Mouse (Mus musculus) embryonic facial prominence, embryonic 14.5 days (tissue): ENCODE results near the gene Nos3. TPM values are rescaled to one million over a fixed set of nuclear protein-coding genes. Genes with fewer than 3 reads are reported as not detected.

Experiments used
- ATAC-seq: fragments of 200-750 bp; cut with Nextera tagmentation; 2 replicates; pipeline ENCODE4 v1.8.0; 2017; ENCODE audit warnings: low read depth, moderate number of reproducible peaks, moderate TSS enrichment
- DNase-seq: peaks from one replicate; pipeline ENCODE4 v3.0.0-alpha.2; 2015; ENCODE audit warnings: low spot score
- H3K27ac ChIP-seq: fragments of 300-500 bp; sonication (generic); replicated peaks from 2 replicates; pipeline ENCODE4 v1.5.1; 2014; ENCODE audit warnings: low read depth, mild to moderate bottlenecking, low read length, moderate library complexity
- H3K27me3 ChIP-seq: fragments of 300-500 bp; sonication (generic); replicated peaks from 2 replicates; pipeline ENCODE4 v1.6.1; 2014; ENCODE audit warnings: low read length; ENCODE audit not compliant: control insufficient read depth, insufficient read depth
- H3K36me3 ChIP-seq: fragments of 300-500 bp; sonication (generic); 2 replicates; pipeline ENCODE4 v1.6.1; 2014; ENCODE audit warnings: low read length, mixed read lengths; ENCODE audit not compliant: control insufficient read depth, insufficient read depth
- H3K4me1 ChIP-seq: fragments of 300-500 bp; sonication (generic); 2 replicates; pipeline ENCODE4 v1.6.1; 2014; ENCODE audit warnings: antibody characterized with exemption, low read length; ENCODE audit not compliant: control insufficient read depth, insufficient read depth
- H3K4me2 ChIP-seq: fragments of 300-500 bp; sonication (generic); 2 replicates; pipeline ENCODE4 v1.6.1; 2014; ENCODE audit warnings: low read depth, mild to moderate bottlenecking, low read length, moderate library complexity, mixed read lengths
- H3K4me3 ChIP-seq: fragments of 300-500 bp; sonication (generic); 2 replicates; pipeline ENCODE4 v1.5.1; 2014; ENCODE audit warnings: low read depth, mild to moderate bottlenecking, low read length
- H3K9ac ChIP-seq: fragments of 300-500 bp; sonication (generic); 2 replicates; pipeline ENCODE4 v1.6.1; 2014; ENCODE audit warnings: low read depth, mild to moderate bottlenecking, low read length, moderate library complexity, mixed read lengths
- H3K9me3 ChIP-seq: fragments of 300-500 bp; sonication (generic); 2 replicates; pipeline ENCODE4 v1.6.1; 2016; ENCODE audit warnings: low read length; ENCODE audit not compliant: control insufficient read depth
- WGBS: fragments of 180-500 bp; shearing (Covaris S2); extraction: QIAGEN DNeasy Blood & Tissue Kit; methylation state at CpG from one replicate; pipeline ENCODE4 v1.1.7; 2014; 5-methylcytosine and 5-hydroxymethylcytosine counted together
- polyA plus RNA-seq: library from polyadenylated mRNA; unstranded; fragments of >200 nt; fragmentation: Nextera tagmentation; extraction: Ambion mirVana; gene quantifications from 2 replicates; pipeline ENCODE4 v1.2.1, GENCODE M21; 2014

Nos3 gene
- polyA plus RNA-seq, 1 experiment from 2014 or later, result 7.9 TPM

DNA sequence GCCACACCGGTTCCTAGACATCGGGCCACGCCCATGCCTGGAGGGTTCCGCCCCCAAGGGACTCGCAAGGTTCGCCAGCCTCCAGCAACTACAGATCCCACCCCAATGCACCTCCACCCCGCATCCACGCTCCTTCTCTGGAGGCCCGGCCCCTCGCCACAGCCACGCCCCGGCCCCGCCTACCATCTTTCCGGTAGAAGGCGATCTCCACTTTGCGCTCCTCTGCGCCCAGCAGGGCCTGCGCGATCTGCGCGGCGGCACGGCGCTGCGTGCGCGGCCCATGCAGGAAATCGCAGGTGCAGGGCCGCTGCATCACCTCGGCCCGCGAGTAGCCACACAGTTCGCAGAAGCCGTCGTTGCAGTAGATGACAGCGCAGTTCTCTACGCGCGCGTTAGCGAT lies 16.5 kb upstream of the Nos3 start:
- ATAC-seq, result peak; percentile 48; the same call in 1 of the 2 replicates
- peaks cover 21% of the 10 kb centered on the region for H3K4me1 ChIP-seq

DNA sequence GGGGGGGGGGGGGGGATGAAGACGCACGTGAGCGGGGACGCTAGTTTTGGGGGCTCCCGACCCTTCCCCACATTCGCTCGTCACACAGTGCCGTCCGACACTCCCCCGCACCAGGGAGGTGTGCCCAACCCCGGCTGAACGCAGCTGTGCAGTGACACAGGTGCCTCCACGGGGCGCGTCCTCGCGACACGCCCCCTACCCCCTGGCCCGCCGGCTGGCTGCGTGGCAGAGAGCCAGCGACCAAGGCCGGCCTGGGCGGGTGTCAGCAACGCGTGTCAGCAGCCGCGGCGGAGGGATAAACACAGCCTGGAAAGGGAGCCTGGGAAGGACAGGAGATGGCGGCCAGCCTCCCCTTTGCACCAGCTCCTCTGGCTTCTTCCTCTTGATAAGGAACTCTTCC lies 16.1 kb upstream of the Nos3 start:
- H3K27me3 ChIP-seq, result peaks cover 44% of the 10 kb centered on the region
- no peak overlapping the region for H3K27ac ChIP-seq
- peaks cover 21% of the 10 kb centered on the region for H3K4me1 ChIP-seq
- ATAC-seq (no peak; the same call in 1 of the 2 replicates), DNase-seq (peak; percentile 56)
- H3K9me3 ChIP-seq, result no peaks in the 10 kb centered on the region
- no peaks in the 10 kb centered on the region for H3K36me3 ChIP-seq
- peak overlapping the region; percentile 86 for H3K4me2 ChIP-seq
- 0% methylated on average over 2 of the region's 30 CpGs for WGBS
- peak overlapping the region; percentile 36; the same call in 1 of the 2 replicates for H3K9ac ChIP-seq
- peak overlapping the region; percentile 45 for H3K4me3 ChIP-seq

More for the DNA sequence above, 16.5 kb upstream of the Nos3 start:
- peak; percentile 84 for DNase-seq
- Histone ChIP-seq H3K9ac (0 out of 2 replicates have a peak overlapping the region, but pooled peaks have one; percentile 36), H3K27me3 (peaks cover 43% of the 10 kb centered on the region), H3K4me3 (peak overlapping the region; percentile 45), H3K27ac (no peak overlapping the region), H3K4me2 (peak overlapping the region; percentile 86), H3K36me3 (no peaks in the 10 kb centered on the region), H3K9me3 (no peaks in the 10 kb centered on the region)
- 2% methylated on average over 11 of the region's 41 CpGs for WGBS

DNA sequence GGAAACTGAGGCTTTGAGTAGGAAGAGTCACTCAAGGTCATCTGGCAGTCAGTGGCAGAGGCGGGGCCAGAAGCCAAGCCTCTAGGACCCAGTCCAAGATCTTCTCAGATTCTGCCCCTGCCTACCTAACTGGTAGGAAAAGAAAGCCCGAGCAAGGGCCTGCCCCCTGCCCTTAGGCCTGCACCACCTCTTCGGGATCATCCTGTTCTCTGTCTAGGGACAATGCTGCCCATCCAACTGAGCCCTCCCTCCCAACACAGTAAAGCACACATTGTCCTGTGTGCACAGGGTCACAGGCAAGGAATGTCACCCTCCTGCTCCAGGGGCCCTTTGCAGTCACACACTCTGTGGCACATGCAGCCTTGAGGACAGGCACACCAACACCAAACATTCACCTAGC lies 14.5 kb upstream of the Nos3 start:
- Histone ChIP-seq H3K4me1 (peaks cover 21% of the 10 kb centered on the region), H3K9me3 (no peaks in the 10 kb centered on the region), H3K27ac (no peak overlapping the region), H3K4me3 (no peak overlapping the region; the same call in 1 of the 2 replicates), H3K36me3 (no peaks in the 10 kb centered on the region), H3K9ac (no peak overlapping the region), H3K27me3 (peaks cover 50% of the 10 kb centered on the region), H3K4me2 (peak overlapping the region; percentile 99)
- ATAC-seq, result no peak
- DNase-seq, result no peak
- 38% methylated on average over 3 of the region's 3 CpGs for WGBS

DNA sequence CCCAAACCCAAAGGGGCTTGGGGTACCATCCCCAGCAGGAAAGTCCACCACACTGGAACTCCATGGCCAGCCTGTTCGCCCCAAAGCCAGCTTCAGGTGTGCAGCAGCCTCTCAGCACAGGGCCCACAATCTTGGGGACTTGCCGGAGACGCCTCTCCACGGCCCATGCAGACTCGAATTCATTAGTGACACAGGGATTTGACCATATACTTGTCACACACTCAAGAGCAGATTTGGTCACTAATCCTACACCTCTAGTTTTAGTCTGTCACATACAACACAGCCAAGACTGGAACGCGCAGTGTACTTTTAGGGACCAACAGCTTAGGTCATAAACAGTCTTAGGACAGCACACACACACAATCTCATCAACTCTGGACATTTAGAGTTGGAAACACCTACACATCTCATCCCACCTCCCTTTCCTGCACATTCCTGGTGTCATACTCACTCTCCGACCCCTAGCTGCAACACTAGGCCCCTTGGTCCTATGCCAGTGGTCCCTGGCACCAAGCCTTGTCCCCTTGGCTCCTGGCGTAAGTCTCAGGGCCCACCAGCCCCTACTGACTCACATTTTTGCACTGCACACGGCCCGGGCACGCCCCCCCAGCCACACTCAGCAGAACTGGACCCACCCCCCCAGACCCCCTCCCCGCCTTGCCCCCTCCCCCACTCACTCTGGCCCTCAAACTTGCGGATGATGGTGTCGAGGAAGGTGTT lies 13.9 kb upstream of the Nos3 start:
- H3K27me3 ChIP-seq, result peaks cover 50% of the 10 kb centered on the region
- no peak overlapping the region for H3K27ac ChIP-seq
- DNase-seq (no peak), ATAC-seq (no peak)
- H3K9me3 ChIP-seq, result no peaks in the 10 kb centered on the region
- peak overlapping the region; percentile 99 for H3K4me2 ChIP-seq
- 39% methylated on average over 14 of the region's 15 CpGs for WGBS
- H3K4me1 ChIP-seq, result peaks cover 21% of the 10 kb centered on the region
- H3K36me3 ChIP-seq, result no peaks in the 10 kb centered on the region
- H3K9ac ChIP-seq, result peak overlapping the region; percentile 66
- peak overlapping the region; percentile 63 for H3K4me3 ChIP-seq

DNA sequence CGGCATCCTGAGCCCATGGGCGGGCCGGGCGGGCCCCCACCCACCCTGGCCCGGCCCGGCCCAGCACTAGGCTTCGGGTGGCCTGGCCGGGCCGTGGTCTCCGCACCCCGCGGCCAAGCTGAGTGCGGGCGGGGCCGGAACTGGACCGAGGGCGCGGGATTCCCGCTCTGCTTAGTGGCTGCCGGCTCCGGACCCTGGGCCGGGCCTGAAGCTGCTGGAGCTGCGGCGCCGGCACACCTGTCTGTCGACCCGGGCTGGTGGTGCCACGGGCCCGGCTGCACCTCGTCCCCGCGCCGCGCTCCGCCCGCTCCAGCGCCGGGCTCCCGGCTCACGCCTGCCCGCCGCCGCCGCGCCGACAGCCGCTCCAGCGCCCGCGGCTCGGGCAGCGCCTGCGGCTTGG lies 13.3 kb upstream of the Nos3 start, which contains the start of gene Kcnh2:
Kcnh2 (minus strand) TSS at position 327 of the 400 bp plus-strand sequence.
- Histone ChIP-seq H3K4me1 (peaks cover 21% of the 10 kb centered on the region), H3K27ac (peak within 1 kb of the TSS; percentile 69; the same call in 1 of the 2 replicates), H3K27me3 (peaks cover 50% of the 10 kb centered on the region), H3K9ac (peak within 1 kb of the TSS; percentile 66), H3K36me3 (no peaks in the 10 kb centered on the region), H3K9me3 (no peaks in the 10 kb centered on the region), H3K4me3 (peak within 1 kb of the TSS; percentile 63), H3K4me2 (peak within 1 kb of the TSS; percentile 99)
- DNase-seq (no peak), ATAC-seq (peak; percentile 16)
- WGBS, result 0% methylated on average over 9 of the region's 53 CpGs

DNA sequence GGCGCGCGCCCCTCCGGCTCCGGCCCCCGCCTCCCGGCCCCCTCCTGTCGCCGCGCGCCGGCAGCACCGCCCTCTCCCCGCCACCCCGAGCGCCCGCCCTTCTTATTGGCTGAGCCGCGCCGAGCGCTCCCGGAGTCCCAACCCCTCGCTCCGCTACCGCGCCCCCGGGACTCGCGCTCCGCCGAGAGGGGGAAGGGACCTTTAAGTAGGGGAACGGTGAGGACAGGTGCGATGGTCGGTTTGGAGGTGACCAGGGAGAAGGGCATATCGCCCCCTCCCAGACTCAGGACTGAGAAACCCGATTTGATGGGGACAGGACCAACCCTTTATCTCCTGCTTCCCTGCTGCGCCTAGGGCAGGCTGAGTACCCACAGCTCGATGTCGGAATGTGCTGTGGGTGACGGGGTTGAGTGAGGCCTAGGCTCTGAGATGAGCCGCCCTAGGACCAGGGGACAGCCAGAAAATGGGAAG lies 12.9 kb upstream of the Nos3 start:
- peak overlapping the region; percentile 99 for H3K4me2 ChIP-seq
- DNase-seq (peak; percentile 93), ATAC-seq (peak; percentile 87)
- H3K27ac ChIP-seq, result peak overlapping the region; percentile 69; the same call in 1 of the 2 replicates
- H3K4me1 ChIP-seq, result peaks cover 21% of the 10 kb centered on the region
- WGBS, result under 1% methylated on average over 10 of the region's 41 CpGs
- H3K9me3 ChIP-seq, result no peaks in the 10 kb centered on the region
- H3K27me3 ChIP-seq, result peaks cover 50% of the 10 kb centered on the region
- H3K9ac ChIP-seq, result peak overlapping the region; percentile 66; the same call in 1 of the 2 replicates
- no peaks in the 10 kb centered on the region for H3K36me3 ChIP-seq
- H3K4me3 ChIP-seq, result peak overlapping the region; percentile 63

DNA sequence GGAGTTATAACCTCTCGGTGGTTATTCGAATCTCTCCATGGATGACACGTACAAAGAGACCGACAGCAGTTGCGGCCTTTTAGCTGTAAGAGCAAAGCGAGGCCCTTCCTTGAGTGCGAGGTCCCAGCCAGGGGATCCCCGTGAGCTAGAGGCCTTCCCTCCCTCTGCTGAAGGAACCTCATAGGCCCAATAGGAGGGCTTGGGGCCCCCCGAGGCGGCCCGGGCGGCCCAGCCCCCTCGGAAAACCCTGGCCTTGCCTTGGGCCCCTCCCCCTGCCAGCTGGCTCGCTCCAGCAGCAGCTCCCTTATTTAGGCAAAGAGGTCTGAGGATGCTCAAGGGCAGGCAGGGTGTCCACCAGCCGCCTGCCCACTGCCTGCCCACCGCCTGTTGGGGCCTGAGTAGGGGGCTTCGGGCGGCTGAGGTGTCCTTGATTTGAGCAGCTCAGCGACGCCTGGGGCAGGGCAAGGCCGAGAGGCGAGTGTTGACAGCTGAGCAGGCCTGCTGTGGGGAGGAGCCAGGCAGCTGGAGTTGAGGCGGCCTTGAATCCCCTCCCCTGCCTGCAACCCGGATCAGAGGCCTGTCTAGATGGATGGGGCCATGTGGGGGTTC lies 12.3 kb upstream of the Nos3 start:
- Histone ChIP-seq H3K4me3 (peak overlapping the region; percentile 63), H3K9me3 (no peaks in the 10 kb centered on the region), H3K36me3 (no peaks in the 10 kb centered on the region), H3K27ac (peak overlapping the region; percentile 69; the same call in 1 of the 2 replicates), H3K27me3 (peaks cover 50% of the 10 kb centered on the region), H3K4me2 (peak overlapping the region; percentile 99), H3K4me1 (peaks cover 21% of the 10 kb centered on the region), H3K9ac (peak overlapping the region; percentile 22; the same call in 1 of the 2 replicates)
- 3% methylated on average over 20 of the region's 24 CpGs for WGBS
- DNase-seq (peak; percentile 90), ATAC-seq (peak; percentile 71)

DNA sequence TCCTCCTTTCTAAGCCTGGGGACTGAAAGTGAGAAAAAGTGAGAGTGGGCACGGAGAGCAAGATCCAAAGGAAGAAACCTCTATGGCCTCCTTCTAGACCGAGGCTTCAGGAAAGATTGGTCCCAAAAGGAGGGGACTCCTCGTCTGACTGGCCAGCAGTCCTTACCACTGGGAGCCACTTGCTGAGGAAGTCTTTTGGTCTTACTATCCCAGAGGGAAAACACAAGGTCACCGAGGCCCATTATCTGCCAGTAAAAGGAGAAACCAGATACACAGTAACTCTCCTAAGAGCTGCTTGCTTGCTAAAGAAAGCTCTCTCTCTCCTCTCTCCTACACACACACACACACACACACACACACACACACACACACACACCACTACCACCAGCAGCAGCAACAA lies 11.3 kb upstream of the Nos3 start:
- Histone ChIP-seq H3K27me3 (peaks cover 44% of the 10 kb centered on the region), H3K36me3 (no peaks in the 10 kb centered on the region), H3K9ac (no peak overlapping the region), H3K4me2 (no peak overlapping the region; the same call in 1 of the 2 replicates), H3K9me3 (no peaks in the 10 kb centered on the region), H3K4me3 (no peak overlapping the region), H3K4me1 (peaks cover 17% of the 10 kb centered on the region), H3K27ac (no peak overlapping the region)
- ATAC-seq (no peak), DNase-seq (no peak)
- WGBS, result 22% methylated on average over 4 of the region's 4 CpGs
